In genomic region chr16:49317061-49317460, GRCm38 (mm10) we compare ENCODE assay signal across 22 mouse cellular contexts.
A peak's percentile ranks its signal among the peaks of the same experiment; 100 is the strongest.
DNase-seq lines count a peak whose midpoint lies in the region; ATAC-seq lines count a peak whose summit lies in the region.
"Had no signal": no experiment of that assay in that cellular context is flagged by ENCODE, and none has a peak within 500 bp of the region (broad histone marks: within the 10 kb centered on the region; RNA-seq: fewer than 3 reads in every experiment).

No protein-coding gene starts in this region.

- no peaks in the 10 kb centered on the region for H3K4me1 ChIP-seq in hindbrain, embryonic 11.5 days (replicated peaks; ENCODE audit: control insufficient read depth, insufficient read depth, low read length)
- H3K4me1 ChIP-seq: forebrain, embryonic 15.5 days; hindbrain, embryonic 12.5 days; liver, embryonic 12.5 days; neural tube, embryonic 13.5 days had no signal

- H3K9ac ChIP-seq in hindbrain, embryonic 11.5 days (ENCODE audit: low read depth, low read length), result no peak overlapping the region
- H3K9ac ChIP-seq: forebrain, embryonic 15.5 days; hindbrain, embryonic 12.5 days; liver, embryonic 12.5 days; neural tube, embryonic 13.5 days had no signal

- no peak overlapping the region for H3K4me2 ChIP-seq in hindbrain, embryonic 11.5 days (replicated peaks; ENCODE audit: low read depth, low read length)
- H3K4me2 ChIP-seq: forebrain, embryonic 15.5 days; hindbrain, embryonic 12.5 days; liver, embryonic 12.5 days; neural tube, embryonic 13.5 days had no signal

- no peaks in the 10 kb centered on the region for H3K27me3 ChIP-seq in hindbrain, embryonic 11.5 days (ENCODE audit: control insufficient read depth, insufficient read depth, low read length)
- H3K27me3 ChIP-seq: forebrain, embryonic 15.5 days; hindbrain, embryonic 12.5 days; liver, embryonic 12.5 days; megakaryocyte, embryonic 14.5 days; neural tube, embryonic 13.5 days had no signal

- H3K27ac ChIP-seq in hindbrain, embryonic 11.5 days (ENCODE audit: low read depth, low read length), result no peak overlapping the region
- H3K27ac ChIP-seq: forebrain, embryonic 15.5 days; hindbrain, embryonic 12.5 days; liver, embryonic 12.5 days; neural tube, embryonic 13.5 days had no signal

- no peaks in the 10 kb centered on the region for H3K36me3 ChIP-seq in hindbrain, embryonic 11.5 days (ENCODE audit: control insufficient read depth, insufficient read depth, low read length)
- H3K36me3 ChIP-seq: forebrain, embryonic 15.5 days; hindbrain, embryonic 12.5 days; liver, embryonic 12.5 days; neural tube, embryonic 13.5 days had no signal

- no peak for DNase-seq in frontal cortex, postnatal 10 days (ENCODE audit: low spot score in 2 of 2)
- DNase-seq in 3T3-L1 (ENCODE audit: low read depth, low spot score), result peak; percentile 20
- DNase-seq in brain, adult 2 months (ENCODE audit: low read depth, low spot score), result peak; percentile 75
- DNase-seq in right cerebral cortex, postnatal 36 days (ENCODE audit: low spot score in 2 of 2), result peak; percentile 4 to 5
- DNase-seq in hindbrain, embryonic 11.5 days (ENCODE audit: low spot score), result no peak
- DNase-seq in layer of hippocampus, adult 9-11 months, result no peak
- DNase-seq: adrenal gland, adult 8-10 months; cerebellum, adult 18-20 months; gastrocnemius, postnatal 36 days; kidney, adult 2 months; kidney, postnatal 10 days; layer of hippocampus, postnatal 36 days; lung, adult 2 months; midbrain, embryonic 14.5 days; thymus, postnatal 36 days had no signal

- peak; percentile 95 for ATAC-seq in frontal cortex, adult (ENCODE audit: low TSS enrichment)
- no peak for ATAC-seq in hindbrain, embryonic 11.5 days (ENCODE audit: low FRiP score)
- ATAC-seq: forebrain, embryonic 15.5 days; inflammation-experienced regulatory T-cells, adult 6 months; liver, embryonic 12.5 days had no signal

- WGBS in hindbrain, embryonic 11.5 days, result 86% methylated on average over 2 of the region's 2 CpGs

- no peak overlapping the region for H3K4me3 ChIP-seq in hindbrain, embryonic 11.5 days (ENCODE audit: low read depth, low read length)
- H3K4me3 ChIP-seq: forebrain, embryonic 15.5 days; hindbrain, embryonic 12.5 days; liver, embryonic 12.5 days; megakaryocyte, embryonic 14.5 days; neural tube, embryonic 13.5 days had no signal

- no peaks in the 10 kb centered on the region for H3K9me3 ChIP-seq in hindbrain, embryonic 11.5 days (ENCODE audit: control insufficient read depth, low read length)
- H3K9me3 ChIP-seq: forebrain, embryonic 15.5 days; hindbrain, embryonic 12.5 days; liver, embryonic 12.5 days; megakaryocyte, embryonic 14.5 days had no signal

Comparison
In these comparisons a context has a peak if more than half of its experiments do, and no peak if none do; other contexts are left out.
1. DNase-seq: peak in 3T3-L1 (single experiment), brain, adult 2 months (single experiment) and right cerebral cortex, postnatal 36 days (2 of 2); none in frontal cortex, postnatal 10 days (0 of 2), hindbrain, embryonic 11.5 days (single experiment) and layer of hippocampus, adult 9-11 months (single experiment).